Mouse (Mus musculus): ENCODE measurements around the gene Ccz1. TPM values are rescaled to one million over a fixed set of nuclear protein-coding genes. Genes with fewer than 3 reads are reported as not detected.
A peak's percentile ranks its signal among the peaks of the same experiment; 100 is the strongest.

The Ccz1 gene
- total RNA-seq, 2 experiments from 2014 or later = 54.1 to 54.5 TPM

GRCm38 (mm10) chr5:143965586-143966345, 48.9 kb downstream of the Ccz1 start:
- intact Hi-C loops (cut with DNase I) = no loop called here
- no peak for DNase-seq (ENCODE audit: extremely low spot score in 1 of 2, low spot score in 2 of 2)

- intact Hi-C loops (cut with DNase I) = no loop called here
- no peak for DNase-seq (ENCODE audit: extremely low spot score in 1 of 2, low spot score in 2 of 2)
Measured at GRCm38 (mm10) chr5:143961176-143961575, 53.5 kb downstream of the Ccz1 start.

DNA sequence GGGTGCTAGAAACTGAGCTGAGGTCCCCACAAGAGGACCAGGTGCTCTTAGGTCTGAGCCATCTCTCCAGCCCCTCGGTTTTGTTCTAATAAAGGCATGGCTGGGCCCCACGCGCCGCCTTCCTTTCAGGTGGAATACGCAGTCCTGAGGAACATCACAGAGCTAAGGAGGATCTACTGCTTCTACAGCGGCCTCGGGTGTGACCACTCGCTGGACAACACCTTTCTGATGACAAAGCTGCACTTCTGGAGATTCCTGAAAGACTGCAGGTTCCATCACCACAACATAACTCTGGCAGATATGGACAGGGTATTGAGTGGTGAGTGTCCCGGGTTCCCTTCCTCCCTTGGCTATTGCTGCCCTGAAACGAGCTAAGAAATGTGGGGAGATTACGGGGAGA, 55.1 kb downstream of the Ccz1 start:
- DNase-seq (ENCODE audit: extremely low spot score in 1 of 2, low spot score in 2 of 2) = no peak
- intact Hi-C loops (cut with DNase I) = no loop called here

GRCm38 (mm10) chr5:143957101-143957500, 57.6 kb downstream of the Ccz1 start:
- intact Hi-C loops (cut with DNase I) = no loop called here
- DNase-seq (ENCODE audit: extremely low spot score in 1 of 2, low spot score in 2 of 2) = no peak

DNA sequence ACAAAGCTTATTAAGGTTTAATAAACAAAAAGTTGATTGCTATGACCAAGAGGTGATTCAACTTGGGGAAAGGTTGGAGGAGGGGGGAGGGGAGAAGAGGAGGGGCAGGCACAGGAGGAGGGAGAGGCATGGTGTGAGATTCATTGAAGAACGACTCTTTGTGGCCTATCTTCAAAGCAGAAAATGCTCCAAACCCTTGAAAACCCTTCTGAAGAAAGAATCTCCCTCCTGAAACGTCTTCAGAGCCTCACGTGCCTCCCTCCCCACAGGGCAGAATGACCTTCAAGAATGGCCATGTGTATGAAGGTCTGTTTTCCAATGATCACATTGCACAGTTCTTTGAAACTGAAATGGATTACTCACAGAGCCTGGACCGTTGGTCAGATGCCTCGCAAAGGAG, 64.7 kb downstream of the Ccz1 start:
- DNase-seq (ENCODE audit: extremely low spot score in 1 of 2, low spot score in 2 of 2) = no peak
- intact Hi-C loops (cut with DNase I) = no loop called here

DNA sequence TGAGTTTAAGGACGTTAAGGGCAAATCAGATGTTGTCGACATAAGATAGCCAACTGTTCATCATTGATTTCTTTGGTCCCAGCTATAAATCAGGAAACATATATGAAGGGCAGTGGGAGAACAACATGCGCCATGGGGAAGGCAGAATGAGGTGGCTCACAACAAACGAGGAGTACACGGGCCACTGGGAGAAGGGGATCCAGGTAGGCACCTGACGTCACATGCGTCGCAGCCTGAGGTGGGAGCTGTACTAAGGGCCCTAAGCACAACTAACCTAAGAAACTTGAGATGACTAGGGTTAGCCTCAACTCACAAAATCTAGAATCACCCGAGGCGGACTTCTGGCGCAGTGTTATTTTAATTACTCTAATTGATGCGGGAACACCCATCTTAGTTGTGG, 66.3 kb downstream of the Ccz1 start:
- intact Hi-C loops (cut with DNase I) = no loop called here

DNA sequence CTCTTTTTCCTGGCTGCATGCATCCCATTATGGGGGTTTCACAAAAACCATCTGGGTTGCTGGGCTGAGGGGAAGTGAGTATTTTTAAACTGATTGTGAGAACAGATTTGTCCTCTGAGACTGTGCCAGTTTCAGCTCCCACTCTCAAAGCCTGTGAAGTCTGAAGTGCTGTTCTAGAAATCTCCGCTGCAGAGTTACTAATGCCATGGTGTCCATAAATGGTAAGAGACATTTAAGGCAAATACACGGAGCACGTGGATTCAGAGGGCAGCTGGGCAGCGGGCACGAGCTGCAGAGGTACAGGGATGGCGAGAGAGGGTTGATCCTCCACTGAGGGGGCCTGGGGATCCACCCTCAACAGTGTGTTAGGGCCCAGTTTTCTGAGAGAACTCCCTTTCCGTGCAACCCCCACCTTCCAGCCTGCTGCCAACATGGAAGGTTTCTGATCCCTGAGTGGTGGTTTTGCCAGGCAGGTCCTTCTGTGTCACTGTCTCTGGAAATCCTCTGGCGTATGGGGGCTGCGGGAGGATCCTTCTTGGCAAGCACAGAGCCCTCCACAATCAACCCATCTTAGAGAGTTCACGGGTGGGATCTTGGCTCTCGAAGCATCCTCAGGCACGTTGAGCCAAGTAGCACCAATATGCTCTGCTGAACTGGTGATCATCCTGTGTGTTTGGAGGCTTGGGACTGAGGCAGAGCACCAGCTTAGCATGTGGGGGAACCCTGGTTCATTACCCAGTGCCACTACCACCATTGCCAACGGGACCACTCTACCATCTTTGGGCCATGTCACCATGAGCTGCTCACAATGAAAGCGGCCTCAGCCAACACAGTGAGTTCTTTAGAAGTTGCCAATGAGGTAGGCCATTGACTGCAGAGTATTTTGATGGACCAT, 71.2 kb downstream of the Ccz1 start:
- peak; percentile 45 to 88 for DNase-seq (ENCODE audit: extremely low spot score in 1 of 2, low spot score in 2 of 2)
- intact Hi-C loops (cut with DNase I) = no loop called here

More for the DNA sequence above, 66.3 kb downstream of the Ccz1 start:
- no peak for DNase-seq (ENCODE audit: extremely low spot score in 1 of 2, low spot score in 2 of 2)

GRCm38 (mm10) chr5:143941588-143941987, 73.1 kb downstream of the Ccz1 start:
- intact Hi-C loops (cut with DNase I) = no loop called here
- no peak for DNase-seq (ENCODE audit: extremely low spot score in 1 of 2, low spot score in 2 of 2)

Other genes starting within 250 kb of the Ccz1 start
- 10 to 100 TPM; 46.3 to 46.6 TPM for gene Eif2ak1, start 197.1 kb downstream of the Ccz1 start, total RNA-seq (2021)
- under 1 TPM; 0.20 to 0.26 TPM for gene Ankrd61, start 117.2 kb downstream of the Ccz1 start, total RNA-seq (2021)
- 10 to 100 TPM; 47.9 to 50.3 TPM for gene Aimp2, start 105.0 kb downstream of the Ccz1 start, total RNA-seq (2021)
- gene Pms2, start 104.9 kb downstream of the Ccz1 start, total RNA-seq (2021) = 10 to 100 TPM; 20.5 to 21.0 TPM
- gene Gm42421, start 86.7 kb downstream of the Ccz1 start, total RNA-seq (2021) = 1 to 10 TPM; 1.8 to 2.2 TPM
- 1 to 10 TPM; 5.5 to 7.7 TPM for gene Rsph10b, start 81.8 kb downstream of the Ccz1 start, total RNA-seq (2021)
- 1 to 10 TPM; 2.3 TPM for gene Ocm, start 11.8 kb upstream of the Ccz1 start, total RNA-seq (2021)
- 100 to 1,000 TPM; 120 to 129 TPM for gene Lmtk2, start 85.6 kb upstream of the Ccz1 start, total RNA-seq (2021)
- under 1 TPM; 0.32 to 0.43 TPM for gene Bhlha15, start 175.4 kb upstream of the Ccz1 start, total RNA-seq (2021)
- 10 to 100 TPM; 81.4 to 83.7 TPM for gene Tecpr1, start 208.7 kb upstream of the Ccz1 start, total RNA-seq (2021)
- gene Bri3, start 229.6 kb upstream of the Ccz1 start, total RNA-seq (2021) = 10 to 100 TPM; 58.7 to 60.6 TPM